10 mouse cellular contexts compared by ENCODE assay signal in the genomic region with DNA sequence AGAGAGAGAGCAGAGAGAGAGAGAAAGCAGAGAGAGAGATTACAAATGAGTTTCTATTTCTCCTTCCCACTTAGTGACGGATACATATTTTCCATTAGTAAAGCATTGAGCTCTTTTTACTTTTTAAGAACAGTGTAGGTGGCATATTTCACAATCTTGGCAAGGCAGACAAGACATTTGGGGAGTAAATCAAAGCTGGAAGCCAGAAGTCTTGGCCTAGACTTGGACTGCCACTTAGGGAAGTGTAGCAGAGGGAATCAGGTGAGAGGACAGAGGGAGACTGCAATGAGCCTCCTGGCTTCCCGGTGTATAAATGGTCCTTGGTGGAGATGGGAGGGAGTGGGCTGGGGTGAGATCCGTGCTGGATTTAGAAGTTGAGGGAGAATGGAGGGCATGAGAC.
DNase-seq lines count a peak whose midpoint lies in the region; ATAC-seq and TF ChIP-seq lines count a peak whose summit lies in the region.
"Had no signal": no experiment of that assay in that cellular context is flagged by ENCODE, and none has a peak within 500 bp of the region (broad histone marks: within the 10 kb centered on the region; RNA-seq: fewer than 3 reads in every experiment).

No protein-coding gene starts in this region.

- H3K4me3 ChIP-seq in limb, embryonic 14.5 days (replicated peaks; ENCODE audit: low read length), result no peak overlapping the region
- H3K4me3 ChIP-seq in limb, embryonic 10.5 days, result no peak overlapping the region
- H3K4me3 ChIP-seq in embryonic fibroblast, embryonic 13.5 days (ENCODE audit: insufficient read depth, low read length), result no peak overlapping the region
- no peak overlapping the region for H3K4me3 ChIP-seq in myocyte

- no peak for TF ChIP-seq CTCF in embryonic fibroblast, embryonic 13.5 days (IDR thresholded peaks at IDR 0.05; ENCODE audit: borderline replicate concordance, insufficient read depth, low read length)

- H3ac ChIP-seq in myocyte (ENCODE audit: control insufficient read depth, insufficient read length), result no peak overlapping the region

- no peak for TF ChIP-seq POLR2A in limb, embryonic 14.5 days (IDR thresholded peaks at IDR 0.05; ENCODE audit: borderline replicate concordance, extremely low read depth, insufficient read depth, insufficient read length)
- TF ChIP-seq POLR2A in embryonic fibroblast, embryonic 13.5 days (IDR thresholded peaks at IDR 0.05; ENCODE audit: low read depth, low read length), result no peak
- no peak for TF ChIP-seq POLR2A in myocyte (IDR thresholded peaks at IDR 0.05; ENCODE audit: insufficient read length, low read depth)

- H3K36me3 ChIP-seq in limb, embryonic 14.5 days (ENCODE audit: control insufficient read depth, insufficient read depth, low read length), result no peaks in the 10 kb centered on the region
- H3K36me3 ChIP-seq in limb, embryonic 10.5 days, result peaks cover under 1% of the 10 kb centered on the region; the same call in 1 of the 2 replicates
- no peaks in the 10 kb centered on the region for H3K36me3 ChIP-seq in myocyte (ENCODE audit: control insufficient read depth, insufficient read depth)

- intact Hi-C loops in heart, postnatal 14 days (cut with DNase I), result no loop called here

- H3K4me2 ChIP-seq in limb, embryonic 14.5 days (replicated peaks; ENCODE audit: low read depth, low read length, severe bottlenecking), result no peak overlapping the region
- H3K4me2 ChIP-seq in myocyte (ENCODE audit: low read depth), result peak overlapping the region; percentile 47
- H3K4me2 ChIP-seq: liver, embryonic 11.5 days had no signal

- no peaks in the 10 kb centered on the region for H3K79me2 ChIP-seq in myocyte (ENCODE audit: control insufficient read depth, insufficient read depth)

- WGBS in limb, embryonic 14.5 days, result 71% methylated on average over 3 of the region's 3 CpGs
- 73% methylated on average over 3 of the region's 3 CpGs for WGBS in limb, embryonic 10.5 days

- 0 out of 2 replicates have a peak overlapping the region, but pooled peaks have one; percentile 4 for H3K27ac ChIP-seq in limb, embryonic 14.5 days (replicated peaks; ENCODE audit: low read depth, low read length)
- no peak overlapping the region for H3K27ac ChIP-seq in limb, embryonic 10.5 days
- H3K27ac ChIP-seq in embryonic fibroblast, embryonic 13.5 days (ENCODE audit: insufficient read depth, low read length), result peak overlapping the region; percentile 83

- H3K9ac ChIP-seq in limb, embryonic 14.5 days (ENCODE audit: low read depth, low read length, severe bottlenecking), result no peak overlapping the region

- peak; percentile 91 for DNase-seq in heart, adult 11 months
- no peak for DNase-seq in heart, postnatal 14 days
- DNase-seq in limb, embryonic 14.5 days (ENCODE audit: low spot score), result no peak
- DNase-seq in limb, embryonic 10.5 days (ENCODE audit: low spot score), result no peak
- no peak for DNase-seq in urinary bladder, postnatal 10 days (ENCODE audit: low spot score)
- no peak for DNase-seq in adrenal gland, postnatal 4 days (ENCODE audit: low spot score in 2 of 2)

- no peaks in the 10 kb centered on the region for H3K27me3 ChIP-seq in limb, embryonic 14.5 days (ENCODE audit: control insufficient read depth, insufficient read depth, low read length)
- H3K27me3 ChIP-seq in limb, embryonic 10.5 days (ENCODE audit: low read depth, poor library complexity, severe bottlenecking), result no peaks in the 10 kb centered on the region
- H3K27me3 ChIP-seq in myocyte (ENCODE audit: control insufficient read depth, insufficient read depth, insufficient read length), result no peaks in the 10 kb centered on the region

- no peak for ATAC-seq in limb, embryonic 14.5 days (ENCODE audit: low FRiP score, low read depth)
- ATAC-seq: CD4-positive, CD25-positive, alpha-beta regulatory T cell, adult 4 months had no signal

- peaks cover 22% of the 10 kb centered on the region for H3K4me1 ChIP-seq in limb, embryonic 14.5 days (ENCODE audit: control insufficient read depth, insufficient read depth, low read length)
- peaks cover 19% of the 10 kb centered on the region; the same call in 1 of the 2 replicates for H3K4me1 ChIP-seq in limb, embryonic 10.5 days
- H3K4me1 ChIP-seq in embryonic fibroblast, embryonic 13.5 days (ENCODE audit: control insufficient read depth, insufficient read depth, low read length), result peaks cover 47% of the 10 kb centered on the region

- H3K9me3 ChIP-seq in limb, embryonic 14.5 days (ENCODE audit: control insufficient read depth, low read length), result no peaks in the 10 kb centered on the region
- no peaks in the 10 kb centered on the region for H3K9me3 ChIP-seq in limb, embryonic 10.5 days (replicated peaks)

TF ChIP-seq in myocyte, 11 proteins besides CTCF, POLR2A, EP300 and RAD21:
- TF ChIP-seq CEBPB (IDR thresholded peaks at IDR 0.05; ENCODE audit: insufficient read depth, poor library complexity, severe bottlenecking) (peak; percentile 78), MYOG (IDR thresholded peaks at IDR 0.05; ENCODE audit: control insufficient read depth in 1 of 3, insufficient read depth in 1 of 3, insufficient read length in 2 of 3, low read depth in 2 of 3) (no peak)
TF ChIP-seq in myocyte: peak in this region for 1.
